Mouse (Mus musculus) CH12.LX (cell line): ENCODE data around the gene Rilp. TPM values are rescaled to one million over a fixed set of nuclear protein-coding genes. Genes with fewer than 3 reads are reported as not detected.

ENCODE experiments used
- DNase-seq: peaks from one replicate; pipeline ENCODE4 v3.0.0-alpha.2; 2013; ENCODE audit errors: extremely low read depth
- H3K27ac ChIP-seq: 2 replicates; pipeline ENCODE4 v1.5.1; 2012; ENCODE audit warnings: low read depth, mild to moderate bottlenecking, control low read depth, moderate library complexity; ENCODE audit not compliant: insufficient read depth
- H3K27me3 ChIP-seq: replicated peaks from 2 replicates; pipeline ENCODE3; 2012; ENCODE audit warnings: inconsistent platforms
- H3K36me3 ChIP-seq, 2 experiments: replicated peaks in 1 of 2; 2 replicates each; pipeline versions ENCODE3 to v1.6.1; 2012; ENCODE audit warnings: inconsistent platforms in 1 of 2, low read length in 1 of 2, mild to moderate bottlenecking in 1 of 2, mixed read lengths in 1 of 2, moderate library complexity in 1 of 2; ENCODE audit not compliant: control insufficient read depth in 1 of 2, insufficient read depth in 1 of 2
- H3K4me1 ChIP-seq, 2 experiments: 2 replicates each; pipeline ENCODE4 v1.6.1; 2012; ENCODE audit warnings: inconsistent platforms in 1 of 2, moderate library complexity in 1 of 2; ENCODE audit not compliant: insufficient read depth in 2 of 2, control insufficient read depth in 1 of 2
- H3K4me2 ChIP-seq: 2 replicates; pipeline ENCODE4 v1.6.1; 2012; ENCODE audit warnings: low read depth, mild to moderate bottlenecking, control low read depth; ENCODE audit not compliant: poor library complexity, insufficient read depth, severe bottlenecking
- H3K4me3 ChIP-seq, 3 experiments: fragments of 150-350 bp in 1 of 3; sonication (generic) in 1 of 3; replicated peaks in 1 of 3; 2 replicates each; pipeline versions ENCODE3 to v1.5.1; 2011 to 2012; ENCODE audit warnings: low read depth in 2 of 3, low read length in 2 of 3, mild to moderate bottlenecking in 2 of 3, moderate library complexity in 2 of 3, control low read depth in 1 of 3, improper control_type of control experiment in 1 of 3, inconsistent platforms in 1 of 3, mixed read lengths in 1 of 3; ENCODE audit not compliant: poor library complexity in 1 of 3
- H3K79me2 ChIP-seq: replicated peaks from 2 replicates; pipeline ENCODE4 v1.6.1; 2012; ENCODE audit warnings: mild to moderate bottlenecking, moderate library complexity; ENCODE audit not compliant: control insufficient read depth, poor library complexity, insufficient read depth, severe bottlenecking; ENCODE audit errors: extremely low read depth
- H3K9ac ChIP-seq: 2 replicates; pipeline ENCODE4 v1.6.1; 2012; ENCODE audit warnings: low read depth, mild to moderate bottlenecking, control low read depth, moderate library complexity; ENCODE audit not compliant: insufficient read depth
- H3K9me3 ChIP-seq: replicated peaks from 2 replicates; pipeline ENCODE3; 2012; ENCODE audit warnings: low read length, inconsistent platforms, mixed read lengths
- CHD1 ChIP-seq: IDR thresholded peaks from 2 replicates; pipeline ENCODE4 v1.6.1; 2012; ENCODE audit warnings: low read depth, low read length, improper control_type of control experiment, inconsistent platforms
- E2F4 ChIP-seq: IDR thresholded peaks from 2 replicates; pipeline ENCODE4 v1.6.1; 2011; ENCODE audit warnings: low read depth, low read length, improper control_type of control experiment; ENCODE audit not compliant: insufficient replicate concordance
- ETS1 ChIP-seq: conservative IDR thresholded peaks from 2 replicates; pipeline ENCODE4 v1.6.1; 2012; ENCODE audit warnings: low read depth, mild to moderate bottlenecking, inconsistent platforms, low read length, improper control_type of control experiment, moderate library complexity
- HCFC1 ChIP-seq: IDR thresholded peaks from 2 replicates; pipeline ENCODE4 v1.6.1; 2012; ENCODE audit warnings: low read depth, mild to moderate bottlenecking, inconsistent platforms, low read length, improper control_type of control experiment
- JUND ChIP-seq: conservative IDR thresholded peaks from 2 replicates; pipeline ENCODE4 v1.6.1; 2011; ENCODE audit warnings: low read depth, low read length, improper control_type of control experiment
- MAX ChIP-seq: IDR thresholded peaks from 2 replicates; pipeline ENCODE4 v1.6.1; 2011; ENCODE audit warnings: low read length, improper control_type of control experiment
- MEF2A ChIP-seq: IDR thresholded peaks from 2 replicates; pipeline ENCODE4 v1.6.1; 2014; ENCODE audit warnings: low read depth, mild to moderate bottlenecking, inconsistent platforms, low read length, improper control_type of control experiment, borderline replicate concordance
- PAX5 ChIP-seq: IDR thresholded peaks from 2 replicates; pipeline ENCODE4 v1.6.1; 2012; ENCODE audit warnings: low read length, inconsistent platforms, mixed read lengths
- POLR2A ChIP-seq: IDR thresholded peaks from 2 replicates; pipeline ENCODE4 v1.6.1; 2011; ENCODE audit warnings: low read depth, mild to moderate bottlenecking, improper control_type of control experiment, low read length
- RAD21 ChIP-seq: IDR thresholded peaks from 2 replicates; pipeline ENCODE4 v1.6.1; 2011; ENCODE audit warnings: low read depth, mild to moderate bottlenecking, low read length, improper control_type of control experiment, moderate library complexity
- RCOR1 ChIP-seq: conservative IDR thresholded peaks from 2 replicates; pipeline ENCODE4 v1.6.1; 2012; ENCODE audit warnings: low read depth, mild to moderate bottlenecking, inconsistent platforms, low read length, improper control_type of control experiment
- SIN3A ChIP-seq: IDR thresholded peaks from 2 replicates; pipeline ENCODE4 v1.6.1; 2012; ENCODE audit warnings: low read length, improper control_type of control experiment, inconsistent platforms
- TBP ChIP-seq: conservative IDR thresholded peaks from 2 replicates; pipeline ENCODE4 v1.6.1; 2011; ENCODE audit warnings: low read depth, low read length, improper control_type of control experiment
- TCF12 ChIP-seq: IDR thresholded peaks from 2 replicates; pipeline ENCODE4 v1.6.1; 2014; ENCODE audit warnings: low read depth, mild to moderate bottlenecking, inconsistent platforms, low read length, improper control_type of control experiment
- ZC3H11A ChIP-seq: IDR thresholded peaks from 2 replicates; pipeline ENCODE4 v1.6.1; 2012; ENCODE audit warnings: low read depth, mild to moderate bottlenecking, inconsistent platforms, low read length, improper control_type of control experiment
- dilution Hi-C: fragments of 300-500 bp; cut with MboI; formaldehyde crosslinking; loops from 2 replicates; pipeline ENCODE4 v1.14.3; 2020; ENCODE audit warnings: low sequenced_read_pairs; ENCODE audit not compliant: extremely low pct_unique_long_range_greater_than_20kb, extremely low pct_ligation_motif_present
- in situ Hi-C: fragments of 300-500 bp; cut with MboI; formaldehyde crosslinking; loops from 3 replicates; pipeline ENCODE4 v1.14.3; 2019; ENCODE audit warnings: low sequenced_read_pairs, low pct_ligation_motif_present, low pct_unique_long_range_greater_than_20kb, mixed read lengths
- polyA plus RNA-seq: library from polyadenylated mRNA; unstranded; fragments of >175 nt; gene quantifications from 2 replicates; pipeline ENCODE4 v1.2.1, GENCODE M21; 2012; ENCODE audit warnings: low read depth; ENCODE audit not compliant: insufficient read length
- total RNA-seq, 2 experiments: library from RNA; depleted of rRNA; stranded (reverse); fragments of 300-350 nt in 1 of 2; fragments of >200 nt in 1 of 2; gene quantifications; 2 replicates each; pipeline ENCODE4 v1.2.3; 2012 to 2014

The Rilp gene
- total and polyA plus RNA-seq, 3 experiments, result 0.17 to 1.1 (median 0.72) TPM

GRCm38 (mm10) chr11:75540209-75540608 lies 30.3 kb downstream of the Rilp start:
- Histone ChIP-seq H3K36me3 (peaks cover 0 to 46% of the 10 kb centered on the region in 2 experiments), H3K4me2 (no peak overlapping the region), H3K79me2 (no peaks in the 10 kb centered on the region), H3K9me3 (no peaks in the 10 kb centered on the region), H3K9ac (no peak overlapping the region), H3K27ac (no peak overlapping the region), H3K4me3 (no peak overlapping the region), H3K4me1 (peaks cover 10 to 60% of the 10 kb centered on the region in 2 experiments), H3K27me3 (no peaks in the 10 kb centered on the region)
- in situ Hi-C loops, result no loop called here
- TF ChIP-seq RCOR1 (no peak), PAX5 (no peak), ETS1 (no peak)
- DNase-seq, result no peak
- dilution Hi-C loops, result no loop called here

- peak; percentile 34 for DNase-seq
- dilution Hi-C loops (no loop called here), in situ Hi-C loops (no loop called here)
- H3K27me3 ChIP-seq, result no peaks in the 10 kb centered on the region
- TF ChIP-seq MAX, result 0 out of 2 replicates have a peak, but pooled peaks have one; percentile 21
- no peak for TF ChIP-seq RAD21
- no peak for TF ChIP-seq RCOR1
- no peak for TF ChIP-seq ZC3H11A
- H3K9ac ChIP-seq, result no peak overlapping the region
- no peak overlapping the region for H3K27ac ChIP-seq
- no peaks in the 10 kb centered on the region for H3K9me3 ChIP-seq
- H3K79me2 ChIP-seq, result no peaks in the 10 kb centered on the region
- peaks cover 10 to 59% of the 10 kb centered on the region in 2 experiments for H3K4me1 ChIP-seq
- peaks cover 0 to 52% of the 10 kb centered on the region in 2 experiments for H3K36me3 ChIP-seq
- no peak overlapping the region for H3K4me2 ChIP-seq
- no peak overlapping the region for H3K4me3 ChIP-seq
These were observed 31.1 kb downstream of the Rilp start for GRCm38 (mm10) chr11:75540710-75541581.

- Histone ChIP-seq H3K4me2 (no peak overlapping the region), H3K27me3 (no peaks in the 10 kb centered on the region), H3K4me1 (peaks cover 5 to 33% of the 10 kb centered on the region in 2 experiments), H3K27ac (no peak overlapping the region), H3K4me3 (no peak overlapping the region), H3K9me3 (no peaks in the 10 kb centered on the region), H3K79me2 (no peaks in the 10 kb centered on the region), H3K9ac (no peak overlapping the region)
- in situ Hi-C loops (no loop called here), dilution Hi-C loops (no loop called here)
- DNase-seq, result no peak
- TF ChIP-seq POLR2A (no peak), MEF2A (no peak), SIN3A (no peak), MAX (no peak), ETS1 (no peak), JUND (no peak), TBP (no peak), HCFC1 (no peak), TCF12 (no peak), CHD1 (no peak), PAX5 (no peak), E2F4 (no peak)
- TF ChIP-seq, all 38 proteins: peak for 0
- H3K36me3 ChIP-seq, result peaks cover 0 to 62% of the 10 kb centered on the region in 2 experiments
These were observed 34.8 kb downstream of the Rilp start for GRCm38 (mm10) chr11:75544713-75545112.
